Mouse (Mus musculus) heart, adult 2 months (tissue): ENCODE measurements at regions not wholly inside any gene's neighbourhood (a gene's known extent, or its start where the extent isn't known, plus 50 kb on each side); places are given as distances from the start of the nearest gene placed in this dataset.

Source experiments
- EP300 ChIP-seq: fragments of 200-500 bp; IDR thresholded peaks from 2 replicates; pipeline ENCODE4 v1.6.1; 2011; ENCODE audit warnings: low read depth, low read length, control low read depth; ENCODE audit not compliant: insufficient read depth
- POLR2A ChIP-seq: fragments of 200-500 bp; IDR thresholded peaks from 2 replicates; pipeline ENCODE4 v1.6.1; 2011; ENCODE audit warnings: mild to moderate bottlenecking, low read depth, low read length, control low read depth; ENCODE audit not compliant: insufficient read depth

DNA sequence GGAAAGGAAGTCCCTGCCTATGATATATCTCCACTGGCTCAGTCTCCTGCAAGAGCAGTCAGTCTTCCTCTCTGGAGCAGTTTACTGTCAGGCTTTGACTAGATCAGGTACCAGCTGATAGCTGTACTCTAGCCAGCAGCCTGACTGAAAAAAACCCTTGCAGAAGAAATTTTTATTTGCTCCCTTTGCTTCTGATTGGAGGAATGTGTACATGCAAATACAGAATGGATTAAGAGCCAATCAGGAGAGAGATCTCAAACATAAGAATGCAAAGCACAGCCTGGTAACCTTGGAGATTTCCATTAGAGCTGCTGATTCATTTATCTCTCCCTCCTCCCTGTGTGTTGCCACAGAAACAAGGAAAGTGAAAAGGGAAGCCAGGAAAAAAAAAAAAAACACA, 509.1 kb upstream of the Ndn start:
- no peak for TF ChIP-seq POLR2A
- TF ChIP-seq EP300, result no peak
